Mouse (Mus musculus) kidney, adult 2 months (tissue): ENCODE measurements around the gene Alox5. TPM values are rescaled to one million over a fixed set of nuclear protein-coding genes. Genes with fewer than 3 reads are reported as not detected.

ENCODE experiments used
- DNase-seq: peaks from one replicate; pipeline ENCODE4 v3.0.0; 2021
- H3K27ac ChIP-seq: fragments of 200-500 bp; 2 replicates; pipeline ENCODE4 v1.5.1; 2012; ENCODE audit warnings: low read depth, low read length, control low read depth, inconsistent platforms; ENCODE audit not compliant: insufficient read depth
- H3K27me3 ChIP-seq: fragments of 200-500 bp; replicated peaks from 2 replicates; pipeline ENCODE4 v1.6.1; 2012; ENCODE audit warnings: mild to moderate bottlenecking, moderate library complexity, low read length, inconsistent platforms; ENCODE audit not compliant: control insufficient read depth, insufficient read depth
- H3K36me3 ChIP-seq: fragments of 200-500 bp; 2 replicates; pipeline ENCODE4 v1.6.1; 2012; ENCODE audit warnings: mild to moderate bottlenecking, moderate library complexity, low read length, inconsistent platforms; ENCODE audit not compliant: control insufficient read depth, insufficient read depth
- H3K4me1 ChIP-seq: fragments of 200-500 bp; 2 replicates; pipeline ENCODE4 v1.6.1; 2011; ENCODE audit warnings: low read length; ENCODE audit not compliant: control insufficient read depth, insufficient read depth
- H3K4me3 ChIP-seq: fragments of 200-500 bp; 2 replicates; pipeline ENCODE4 v1.5.1; 2011; ENCODE audit warnings: mild to moderate bottlenecking, low read depth, low read length, control low read depth; ENCODE audit not compliant: insufficient read depth
- CTCF ChIP-seq: fragments of 200-500 bp; conservative IDR thresholded peaks from 2 replicates; pipeline ENCODE4 v1.5.1; 2011; ENCODE audit warnings: low read depth, mild to moderate bottlenecking, control low read depth, low read length, moderate library complexity, mixed read lengths; ENCODE audit not compliant: insufficient read depth, insufficient read length
- POLR2A ChIP-seq: fragments of 200-500 bp; IDR thresholded peaks from one replicate; pipeline ENCODE4 v1.6.1; 2011; ENCODE audit warnings: low read depth, low read length, control low read depth
- WGBS: fragments of 180-500 bp; shearing (Covaris S2); methylation state at CpG from one replicate; pipeline ENCODE4 v1.1.7; 2018; 5-methylcytosine and 5-hydroxymethylcytosine counted together
- polyA plus RNA-seq: library from polyadenylated mRNA; depleted of rRNA; stranded (reverse); fragments of >200 nt; gene quantifications from 2 replicates; pipeline ENCODE4 v1.2.3, GENCODE M21; 2012

Alox5 gene
- polyA plus RNA-seq, 1 experiment = 1.2 TPM

DNA sequence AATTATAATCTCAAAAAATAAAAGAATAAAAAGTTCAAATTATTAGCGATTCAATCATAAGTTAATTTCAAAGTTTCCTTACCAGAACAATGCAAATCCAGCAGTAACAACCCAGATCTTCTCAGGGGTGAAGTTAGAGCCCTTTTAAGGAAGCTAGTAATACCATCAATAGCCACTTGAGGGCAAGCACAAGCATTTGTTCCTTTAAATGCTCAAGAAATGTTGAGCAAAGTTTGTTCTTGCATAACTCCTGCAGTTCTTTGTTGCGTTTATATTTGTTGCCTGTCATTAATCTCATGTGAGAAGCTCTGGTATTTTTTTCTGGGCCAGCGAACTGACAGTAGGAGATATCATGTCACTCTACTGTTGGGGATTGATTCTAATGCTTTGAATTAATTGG, 7.1 kb upstream of the Alox5 start:
- WGBS = 16% methylated on average over 3 of the region's 3 CpGs
- no peak overlapping the region for H3K27ac ChIP-seq

DNA sequence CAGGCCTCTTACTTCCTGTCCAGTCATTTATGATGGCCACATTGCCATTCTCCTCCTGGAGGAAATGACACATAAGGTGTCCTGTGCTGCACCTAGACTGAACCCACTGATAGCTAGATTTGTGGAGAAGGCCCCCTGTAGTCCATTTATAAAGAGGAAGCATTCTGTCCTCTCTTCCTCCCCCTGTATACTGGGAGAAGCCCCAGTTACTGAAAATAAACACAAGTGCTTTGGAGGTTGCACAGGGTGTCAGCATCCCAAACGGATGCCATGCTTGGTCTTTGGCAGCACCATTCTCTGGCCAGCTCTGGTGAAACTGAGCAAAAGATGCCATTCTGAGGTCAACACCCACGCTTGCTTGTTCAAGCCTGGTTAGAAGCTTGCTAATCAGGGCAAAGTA, 1.7 kb downstream of the Alox5 start:
- DNase-seq = no peak
- Histone ChIP-seq H3K27me3 (no peaks in the 10 kb centered on the region), H3K36me3 (no peaks in the 10 kb centered on the region), H3K4me1 (no peaks in the 10 kb centered on the region), H3K27ac (no peak overlapping the region), H3K4me3 (no peak overlapping the region)
- WGBS = 67% methylated on average over 2 of the region's 2 CpGs
- TF ChIP-seq CTCF = no peak
- TF ChIP-seq POLR2A = no peak

More for the DNA sequence above, 7.1 kb upstream of the Alox5 start:
- TF ChIP-seq CTCF (no peak), POLR2A (no peak)
- Histone ChIP-seq H3K27me3 (no peaks in the 10 kb centered on the region), H3K4me1 (no peaks in the 10 kb centered on the region), H3K36me3 (no peaks in the 10 kb centered on the region), H3K4me3 (no peak overlapping the region)
- DNase-seq = peak; percentile 30

DNA sequence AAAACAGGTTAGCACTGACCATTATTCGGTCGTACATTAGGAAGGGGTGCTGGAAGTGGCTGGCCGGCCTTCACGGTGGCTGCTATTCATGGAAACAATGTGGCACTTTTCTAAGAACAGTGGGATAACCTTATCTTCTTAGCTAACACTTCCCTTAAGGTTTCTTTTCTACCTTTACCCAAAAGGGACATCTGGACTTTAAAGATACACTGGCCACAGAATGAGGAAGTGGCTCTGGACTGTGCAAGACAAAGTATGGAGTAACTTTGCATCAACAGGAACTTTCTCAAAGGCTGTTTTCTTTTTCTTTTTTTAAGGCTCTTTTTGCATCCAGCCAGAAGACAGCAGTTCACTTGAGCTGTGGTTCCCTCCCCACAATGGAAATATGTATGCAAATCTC, 2.2 kb downstream of the Alox5 start:
- no peak overlapping the region for H3K27ac ChIP-seq
- TF ChIP-seq CTCF = no peak
- TF ChIP-seq POLR2A = no peak
- no peak overlapping the region for H3K4me3 ChIP-seq
- no peak for DNase-seq
- no peaks in the 10 kb centered on the region for H3K27me3 ChIP-seq
- WGBS = 62% methylated on average over 4 of the region's 4 CpGs
- no peaks in the 10 kb centered on the region for H3K36me3 ChIP-seq
- no peaks in the 10 kb centered on the region for H3K4me1 ChIP-seq

DNA sequence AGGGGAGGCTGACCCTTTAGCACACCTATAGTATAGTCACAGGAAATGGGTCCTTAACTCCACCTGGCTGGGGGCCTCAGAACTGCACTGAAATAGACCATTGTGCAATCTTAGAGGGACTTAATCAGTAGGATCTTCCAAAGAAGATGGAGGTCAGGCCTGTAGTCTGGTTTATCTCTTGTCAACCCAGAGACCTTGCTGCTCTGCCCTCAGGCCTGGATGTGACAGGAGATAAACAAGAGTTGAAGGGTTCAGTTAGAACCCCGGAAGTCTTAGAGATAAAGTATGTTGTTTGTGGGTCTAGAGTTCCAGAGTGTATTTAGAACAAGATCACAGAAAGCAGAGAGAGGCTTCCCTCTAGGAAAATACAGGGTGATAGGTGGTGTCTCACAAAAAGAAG, 4.5 kb downstream of the Alox5 start:
- no peaks in the 10 kb centered on the region for H3K4me1 ChIP-seq
- no peaks in the 10 kb centered on the region for H3K36me3 ChIP-seq
- peak; percentile 30 for DNase-seq
- no peak overlapping the region for H3K4me3 ChIP-seq
- TF ChIP-seq POLR2A = no peak
- H3K27ac ChIP-seq = no peak overlapping the region
- 68% methylated on average over 1 of the region's 1 CpGs for WGBS
- no peaks in the 10 kb centered on the region for H3K27me3 ChIP-seq

DNA sequence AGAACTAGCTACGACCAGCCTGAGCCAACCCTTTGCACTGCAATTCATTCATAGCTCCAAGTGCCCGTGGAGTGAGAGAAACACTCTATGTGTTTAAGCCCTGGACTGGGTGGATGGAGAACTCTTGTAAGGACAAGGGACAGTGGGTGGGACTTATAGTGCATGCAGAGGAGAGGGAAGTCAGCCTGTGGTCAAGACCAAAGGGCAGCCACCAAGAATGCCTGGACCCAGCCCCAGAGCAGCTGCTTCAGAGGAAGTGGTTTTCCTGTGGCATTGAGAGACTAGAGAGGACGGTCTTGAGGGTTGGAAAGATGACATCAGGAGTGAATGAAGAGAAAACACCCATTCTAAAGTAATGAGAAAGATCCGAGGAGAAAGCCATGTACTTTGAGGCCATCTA, 5.2 kb downstream of the Alox5 start:
- Histone ChIP-seq H3K4me1 (no peaks in the 10 kb centered on the region), H3K27me3 (no peaks in the 10 kb centered on the region), H3K36me3 (no peaks in the 10 kb centered on the region), H3K27ac (no peak overlapping the region), H3K4me3 (no peak overlapping the region)
- TF ChIP-seq POLR2A (no peak), CTCF (no peak)
- 75% methylated on average over 4 of the region's 4 CpGs for WGBS
- DNase-seq = peak; percentile 55

DNA sequence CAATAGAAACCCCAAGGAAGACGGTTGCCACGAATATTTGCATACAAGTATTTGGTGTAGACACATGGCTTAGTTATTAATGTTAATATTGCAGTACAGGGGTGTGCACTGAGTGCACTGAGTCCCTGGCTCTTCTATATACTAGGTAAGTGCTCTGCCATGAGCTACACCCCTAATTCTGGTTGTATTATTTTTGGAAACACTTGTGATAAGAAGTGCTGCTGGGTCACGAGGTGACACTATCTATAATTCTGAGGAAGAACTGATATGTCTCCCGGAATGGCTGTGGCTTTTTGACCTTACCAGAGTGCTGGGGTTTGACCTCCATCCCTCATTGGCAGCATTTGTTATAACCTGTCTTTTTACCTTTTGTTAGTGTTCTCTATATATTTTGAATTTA, 20.1 kb downstream of the Alox5 start:
- 73% methylated on average over 4 of the region's 4 CpGs for WGBS
- Histone ChIP-seq H3K4me1 (no peaks in the 10 kb centered on the region), H3K27ac (no peak overlapping the region), H3K27me3 (no peaks in the 10 kb centered on the region), H3K4me3 (no peak overlapping the region), H3K36me3 (no peaks in the 10 kb centered on the region)
- DNase-seq = no peak
- no peak for TF ChIP-seq CTCF
- no peak for TF ChIP-seq POLR2A

DNA sequence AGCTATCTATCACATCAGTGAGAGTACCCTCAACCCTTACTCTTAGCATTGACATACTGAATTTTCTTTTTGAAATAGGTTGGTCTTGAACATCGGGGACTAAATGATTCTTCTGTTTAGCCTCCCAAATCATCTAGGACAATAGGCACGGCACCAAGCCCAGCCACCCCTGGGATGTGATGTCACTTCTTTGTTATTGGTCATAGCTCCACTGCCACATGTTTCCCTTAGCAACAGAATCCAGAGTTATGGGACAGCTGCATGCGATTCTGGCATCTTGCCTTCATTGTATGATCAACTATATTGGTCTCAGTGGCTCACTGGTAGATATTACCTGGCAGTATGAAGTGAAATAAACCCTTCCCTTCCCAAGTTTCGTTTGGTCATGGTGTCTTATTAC, 20.5 kb downstream of the Alox5 start:
- no peak for TF ChIP-seq POLR2A
- no peak for TF ChIP-seq CTCF
- WGBS = 75% methylated on average over 4 of the region's 4 CpGs
- Histone ChIP-seq H3K27me3 (no peaks in the 10 kb centered on the region), H3K4me1 (no peaks in the 10 kb centered on the region), H3K36me3 (no peaks in the 10 kb centered on the region), H3K4me3 (no peak overlapping the region), H3K27ac (no peak overlapping the region)
- no peak for DNase-seq

DNA sequence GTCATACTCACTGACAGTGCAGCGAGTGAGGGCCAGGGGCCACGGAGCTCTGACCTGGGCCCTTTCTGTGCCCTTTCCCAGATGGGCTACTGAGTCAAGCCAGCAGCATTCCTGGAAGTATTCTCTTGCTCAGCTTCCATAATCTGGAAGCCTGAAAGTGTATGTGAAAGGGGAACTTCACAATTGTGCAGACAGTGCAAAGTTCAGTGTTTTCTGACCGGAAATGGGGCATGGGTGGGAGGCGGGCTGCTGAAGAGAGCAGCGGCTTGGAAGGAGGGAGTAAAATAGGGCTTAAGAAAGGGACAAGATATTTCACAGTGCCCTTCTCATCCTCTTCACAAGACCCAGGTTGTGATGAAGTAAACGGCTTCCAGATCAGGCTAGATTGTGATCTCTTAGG, 21.4 kb downstream of the Alox5 start:
- H3K27ac ChIP-seq = no peak overlapping the region
- H3K4me3 ChIP-seq = no peak overlapping the region
- no peaks in the 10 kb centered on the region for H3K36me3 ChIP-seq
- no peak for DNase-seq
- TF ChIP-seq CTCF = no peak
- H3K27me3 ChIP-seq = no peaks in the 10 kb centered on the region
- WGBS = 70% methylated on average over 6 of the region's 6 CpGs
- no peaks in the 10 kb centered on the region for H3K4me1 ChIP-seq
